Mouse (Mus musculus) heart, adult 18-20 months (tissue): ENCODE measurements around the gene Kif21a. TPM values are rescaled to one million over a fixed set of nuclear protein-coding genes. Genes with fewer than 3 reads are reported as not detected.
A peak's percentile ranks its signal among the peaks of the same experiment; 100 is the strongest.

Source experiments
- DNase-seq, 2 experiments: peaks; one replicate each; pipeline ENCODE4 v3.0.0; 2021 to 2022; ENCODE audit warnings: mixed read lengths in 1 of 2
- long read RNA-seq, 2 experiments: library from polyadenylated mRNA; stranded (forward); transcript quantifications; one replicate each; pipeline ENCODE4 v2.0.0; 2021
- total RNA-seq, 2 experiments: library from RNA; stranded (reverse); gene quantifications; 2 replicates each; pipeline ENCODE4 v1.2.3; 2021

Kif21a gene
- total RNA-seq: 10 to 100 TPM; 18.4 to 18.5 TPM
- long read RNA-seq, experiment 1, partial matches to known transcripts: 2 of 3 reads
- long read RNA-seq, experiment 1, other reads (novel, unspliced or antisense): 1 of 3 reads
- long read RNA-seq, experiment 2, partial matches to known transcripts: 2 of 3 reads
- long read RNA-seq, experiment 2, other reads (novel, unspliced or antisense): 1 of 3 reads

DNA sequence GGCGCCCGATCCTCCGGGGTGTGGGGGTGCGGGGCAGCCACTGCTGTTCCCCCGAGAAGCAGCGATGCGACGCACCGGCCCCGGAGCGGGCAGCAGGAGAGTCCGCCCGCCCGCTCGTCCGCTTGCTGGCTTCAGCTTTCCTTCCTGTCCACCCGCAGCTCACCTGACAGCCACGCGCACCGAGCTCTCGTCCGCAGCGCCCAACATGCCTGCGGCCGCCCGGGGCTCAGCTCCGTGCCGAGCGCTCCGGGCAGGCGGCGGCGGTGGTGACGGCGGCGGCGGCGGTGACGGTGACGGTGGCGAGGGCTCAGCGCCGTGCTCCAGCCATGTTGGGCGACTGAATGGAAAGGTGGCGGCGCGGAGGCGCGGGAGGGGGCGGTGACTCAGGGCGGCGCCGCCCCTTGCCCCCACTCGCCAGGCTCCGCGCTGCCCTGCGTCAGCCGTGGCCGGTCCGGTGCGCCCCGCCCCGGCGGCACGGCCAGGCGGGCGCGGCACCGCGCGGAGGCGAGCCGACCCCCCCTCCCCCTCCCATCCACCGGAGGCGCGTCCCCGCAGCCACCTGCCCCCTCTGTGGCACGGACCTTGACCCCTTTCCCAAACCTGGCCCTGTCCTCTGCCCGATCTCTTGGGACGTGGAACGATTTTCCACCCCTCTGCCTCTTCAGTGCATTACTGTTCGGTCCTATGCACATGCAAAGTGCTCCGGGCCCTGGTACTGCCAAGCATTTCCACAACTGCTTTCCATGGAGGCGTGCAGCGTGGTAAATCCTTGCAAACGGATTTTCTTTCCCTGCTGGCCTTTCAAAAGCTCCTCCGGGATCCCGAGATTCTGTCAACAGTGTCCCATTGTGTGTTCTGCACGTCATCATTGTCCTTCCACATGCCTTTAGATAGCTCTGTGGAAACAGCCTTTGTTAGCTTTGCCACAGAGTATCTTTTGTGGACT, at the start of gene Kif21a:
Gene Kif21a (minus strand): TSS at position 453 of the 946 bp plus-strand sequence.
- DNase-seq: peak; percentile 69 to 74

DNA sequence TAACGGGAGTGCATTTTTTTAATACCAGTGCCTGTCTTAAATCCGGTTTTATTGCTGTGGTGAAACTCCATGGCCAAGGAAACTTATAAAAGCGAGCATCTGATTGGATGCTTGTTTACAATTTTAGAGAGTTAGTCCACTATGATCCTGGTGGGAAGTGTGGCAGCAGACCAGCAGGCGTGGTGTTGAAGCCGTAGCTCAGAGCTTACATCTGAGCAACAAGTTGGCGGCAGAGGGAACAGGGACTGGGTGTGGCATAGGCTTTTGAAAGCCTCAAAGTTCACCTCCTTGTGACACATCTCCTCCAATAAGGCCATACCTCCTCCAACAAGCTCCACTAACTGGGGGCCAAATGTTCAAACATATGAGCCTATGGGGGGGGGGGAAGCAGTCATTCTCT, 46.9 kb upstream of the Kif21a start:
- DNase-seq: no peak

DNA sequence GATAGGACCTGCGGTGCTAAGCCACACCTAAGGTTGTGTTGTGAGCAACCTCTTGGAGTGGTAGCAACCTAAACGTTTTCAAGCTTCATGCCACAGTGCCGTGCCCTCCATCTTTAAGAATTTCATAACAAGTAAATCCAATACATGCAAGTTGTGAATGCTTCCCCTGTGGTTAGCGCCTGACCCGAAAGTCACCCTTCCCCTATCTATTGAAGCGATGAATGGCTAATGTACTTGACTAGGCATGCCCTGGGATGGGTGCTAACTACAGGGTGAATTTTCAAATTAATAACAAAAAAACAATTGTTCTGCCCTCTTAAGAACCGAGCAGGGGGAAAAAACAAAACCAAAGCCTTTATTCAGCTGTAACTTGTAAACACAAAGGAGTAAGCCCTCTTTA, 39.7 kb upstream of the Kif21a start:
- no peak for DNase-seq

DNA sequence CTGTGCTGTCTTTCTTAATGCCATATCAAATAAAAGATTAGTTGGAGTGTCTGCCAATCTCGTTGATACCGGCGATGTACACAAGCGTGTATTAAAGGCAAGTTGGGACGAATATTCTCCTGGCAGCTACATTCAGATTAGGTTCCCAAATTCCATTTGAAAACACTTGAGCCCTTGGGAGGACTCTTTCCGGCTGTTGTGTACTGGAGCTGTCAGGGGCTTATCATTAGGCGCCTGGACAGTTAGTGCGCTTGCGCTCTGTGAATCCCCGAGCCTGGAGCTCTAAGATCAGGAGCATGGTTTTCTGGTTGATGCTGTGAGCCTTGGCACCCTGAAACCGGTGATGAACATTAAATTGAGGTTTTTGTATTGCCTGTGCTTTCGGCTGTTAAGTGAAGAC, 38.3 kb upstream of the Kif21a start:
- DNase-seq: peak; percentile 45 to 64

DNA sequence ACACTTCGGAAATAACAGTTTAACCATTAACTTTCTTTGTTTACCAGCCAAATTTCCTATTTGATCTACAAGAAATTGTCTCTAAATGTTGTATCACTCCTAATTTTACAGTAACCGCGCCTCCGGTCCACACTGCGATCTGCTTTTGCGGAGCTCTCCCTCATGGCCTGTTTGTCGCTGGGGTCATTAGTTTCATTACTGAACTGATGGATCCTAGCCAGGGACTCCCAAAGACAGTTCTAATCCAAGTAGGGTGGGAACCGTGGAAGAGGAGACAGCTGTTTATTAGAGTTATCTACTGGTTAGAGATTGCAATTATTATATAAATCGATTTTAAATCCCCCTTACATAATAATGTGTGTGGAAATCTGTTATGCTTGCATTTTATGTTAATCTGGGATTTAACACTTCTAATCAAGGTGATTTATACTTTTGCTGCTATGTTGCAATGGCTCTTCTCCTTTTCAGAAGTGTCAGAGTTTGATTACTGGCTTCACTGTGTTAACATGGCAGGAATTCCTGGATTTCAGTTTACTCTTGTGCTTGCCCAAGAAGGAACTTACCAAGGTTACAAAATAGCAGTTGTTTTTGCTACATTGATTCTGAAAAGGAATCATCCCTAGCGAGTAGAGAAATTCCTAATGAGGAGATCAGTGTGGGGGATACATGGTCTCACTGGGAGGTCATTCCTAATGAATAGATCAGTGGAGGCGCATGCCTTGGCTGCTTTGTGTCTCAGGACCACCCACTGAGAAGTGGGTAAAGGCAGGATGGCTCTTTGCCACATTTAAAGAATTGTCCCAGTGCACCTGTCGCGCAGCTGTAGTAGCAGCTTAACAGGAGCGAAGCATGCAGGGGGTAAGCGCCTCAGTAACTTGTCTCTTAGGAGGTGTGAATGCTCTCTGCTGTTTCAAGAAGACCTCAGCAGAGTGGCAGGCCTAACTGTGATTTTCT, 28.0 kb upstream of the Kif21a start:
- no peak for DNase-seq

DNA sequence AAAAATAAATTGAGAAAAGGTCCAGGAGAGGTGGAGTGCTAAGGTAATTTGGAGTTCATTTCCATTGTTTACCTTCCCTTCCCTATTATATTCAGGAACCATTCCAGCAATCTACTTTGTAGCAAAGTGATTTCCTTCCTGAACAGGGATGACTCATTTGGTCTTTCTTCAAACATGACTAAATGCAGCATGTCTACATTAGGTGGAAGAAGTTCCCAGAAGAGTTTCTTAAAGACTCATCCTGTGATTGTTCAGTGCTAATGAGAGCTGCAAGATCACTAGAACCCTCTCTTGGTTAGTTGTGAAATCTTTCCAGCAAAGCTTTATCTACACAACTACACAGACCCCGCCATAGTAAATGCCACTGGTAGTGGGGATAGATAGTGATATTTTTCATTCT, 22.7 kb upstream of the Kif21a start:
- no peak for DNase-seq

DNA sequence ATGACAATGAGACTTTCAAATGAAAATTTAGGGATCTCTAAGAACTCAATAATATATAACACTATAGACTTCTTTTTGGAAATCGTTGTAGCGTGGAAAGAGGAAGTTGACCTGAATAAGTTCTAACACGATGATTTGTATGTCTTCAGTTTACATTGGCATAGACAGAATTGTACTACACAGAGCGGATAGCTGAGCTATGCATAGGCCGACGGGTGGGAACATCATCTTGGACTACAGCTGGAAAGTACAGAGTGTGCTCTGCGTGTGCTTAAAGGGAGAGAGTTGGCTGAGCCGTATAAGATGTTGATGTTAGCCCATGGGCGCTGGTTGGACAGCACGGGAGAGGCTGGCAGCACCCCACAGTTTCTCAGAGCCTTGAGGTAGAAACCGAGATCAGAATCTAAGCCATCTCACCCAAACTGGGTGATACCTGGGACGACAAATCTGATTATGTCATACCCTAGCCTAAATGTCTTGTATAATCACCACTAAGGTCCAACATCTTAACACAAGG, 14.6 kb upstream of the Kif21a start:
- DNase-seq: no peak

DNA sequence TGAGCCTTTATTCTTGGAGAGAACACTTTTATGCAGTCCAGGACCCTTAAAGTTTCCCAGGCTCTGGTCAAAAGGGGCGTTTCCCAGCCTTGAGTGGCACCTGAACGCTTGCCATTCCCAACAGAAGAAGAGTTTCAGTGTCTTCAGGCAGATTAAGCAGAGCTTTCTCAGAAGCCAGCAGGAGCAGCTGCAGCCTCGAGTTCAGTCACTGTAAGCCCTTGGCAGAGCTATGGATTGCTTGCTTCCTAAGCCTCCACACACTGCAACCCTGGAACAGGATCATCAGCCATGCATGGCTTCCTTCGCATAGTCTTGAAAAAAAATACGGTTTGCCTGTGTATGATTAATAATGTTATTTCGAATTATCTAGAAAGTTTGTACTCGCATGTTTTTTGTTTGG, 14.1 kb upstream of the Kif21a start:
- no peak for DNase-seq

DNA sequence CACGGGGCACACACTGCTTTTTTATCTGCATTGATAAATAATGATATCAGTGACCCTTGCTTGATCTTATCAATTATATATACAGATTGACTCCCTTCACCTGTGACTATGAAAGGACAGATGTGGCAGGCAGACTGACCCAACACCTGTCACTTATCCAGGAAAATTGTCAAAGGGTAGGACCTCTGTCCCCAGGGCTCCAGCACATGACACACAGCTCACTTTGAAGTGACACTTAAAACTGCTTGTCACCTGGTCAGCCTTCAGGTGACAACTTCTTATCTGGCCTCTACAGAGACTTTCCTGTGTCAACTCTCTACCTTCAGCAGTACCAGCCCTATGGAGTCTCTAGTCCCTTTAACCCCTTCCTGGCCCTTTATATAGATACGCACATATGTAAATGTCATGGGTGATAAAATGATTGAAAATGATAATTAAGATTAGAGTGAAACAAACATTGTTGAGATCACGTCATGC, 7.2 kb upstream of the Kif21a start:
- DNase-seq: no peak

DNA sequence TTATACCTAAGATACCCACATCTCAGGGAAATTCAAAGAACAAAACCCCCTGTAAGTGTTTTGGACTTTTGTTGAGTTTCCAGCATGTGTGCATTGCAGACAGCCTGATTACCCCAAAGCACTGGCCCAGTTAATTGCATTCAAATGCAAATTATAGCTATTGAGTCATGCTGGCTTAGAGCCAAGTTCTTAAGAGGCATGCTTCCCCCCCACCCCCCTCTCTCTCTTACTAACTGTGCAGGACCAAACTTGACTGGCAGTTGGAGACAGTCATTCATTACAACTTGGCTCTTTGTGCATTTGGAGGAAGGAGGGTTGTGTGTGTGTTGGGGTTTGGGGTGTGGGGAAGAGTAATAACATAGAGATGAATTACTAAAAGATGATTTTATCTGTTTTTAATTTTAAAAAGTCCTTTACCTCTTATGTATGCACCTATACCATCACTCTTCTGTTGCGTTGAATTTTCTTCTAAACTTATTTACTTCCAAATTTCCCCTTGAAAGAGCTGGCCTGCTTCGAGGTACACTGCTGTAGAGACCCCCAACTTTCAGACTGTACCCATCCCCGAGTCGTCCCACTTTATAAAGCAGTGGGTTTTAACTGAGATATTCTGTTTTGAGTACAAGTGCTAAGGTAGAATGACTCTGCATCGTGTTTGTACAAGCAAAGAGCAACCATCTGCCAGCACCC, 6.6 kb upstream of the Kif21a start:
- DNase-seq: no peak

DNA sequence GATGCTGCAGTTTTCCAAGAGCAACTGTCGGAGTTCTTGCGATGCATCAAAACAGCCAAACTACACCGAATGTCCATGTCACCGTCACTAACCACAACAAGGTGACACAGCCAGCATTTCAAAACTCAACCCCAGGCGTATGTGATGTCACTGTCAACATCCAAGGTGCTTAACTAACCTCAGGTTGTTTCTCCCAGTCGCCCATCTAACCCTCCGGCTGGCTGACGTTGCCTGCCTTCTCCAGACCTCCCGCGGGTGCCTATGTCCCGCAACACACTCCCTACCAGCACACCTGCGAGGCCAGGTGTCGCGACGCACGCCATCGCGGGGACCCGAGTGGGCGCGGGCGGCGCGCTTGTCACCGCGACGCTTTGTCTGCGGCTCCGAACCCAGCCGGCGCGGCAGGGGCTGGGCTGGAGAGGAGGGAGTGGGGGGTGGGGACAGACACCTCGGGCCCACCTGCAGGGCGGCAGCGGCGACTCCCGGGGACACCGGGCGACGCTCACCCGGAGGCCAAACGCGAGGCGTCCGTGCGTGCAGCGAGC, 725 bp downstream of the Kif21a start:
- DNase-seq: peak in 1 of 2 experiments; percentile 8

DNA sequence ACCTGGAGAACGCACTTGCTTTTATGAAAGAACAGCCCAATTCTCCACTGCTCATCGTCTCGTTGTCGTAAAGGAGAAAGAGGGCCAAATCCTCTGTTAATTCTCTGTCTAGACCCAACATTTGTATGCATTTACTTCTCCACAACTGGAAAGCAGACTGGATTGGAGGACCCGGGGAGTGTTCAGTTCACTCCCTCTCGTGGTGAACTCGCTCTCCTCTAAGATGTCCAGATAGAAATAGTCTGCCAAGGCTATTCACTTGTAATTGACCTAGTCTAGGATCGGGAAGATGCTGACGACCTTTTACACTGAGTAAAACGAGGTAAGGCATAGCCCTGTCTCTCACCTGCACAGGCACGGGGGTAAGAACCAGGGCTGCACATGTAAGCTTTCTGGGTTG, 2.1 kb downstream of the Kif21a start:
- DNase-seq: no peak

DNA sequence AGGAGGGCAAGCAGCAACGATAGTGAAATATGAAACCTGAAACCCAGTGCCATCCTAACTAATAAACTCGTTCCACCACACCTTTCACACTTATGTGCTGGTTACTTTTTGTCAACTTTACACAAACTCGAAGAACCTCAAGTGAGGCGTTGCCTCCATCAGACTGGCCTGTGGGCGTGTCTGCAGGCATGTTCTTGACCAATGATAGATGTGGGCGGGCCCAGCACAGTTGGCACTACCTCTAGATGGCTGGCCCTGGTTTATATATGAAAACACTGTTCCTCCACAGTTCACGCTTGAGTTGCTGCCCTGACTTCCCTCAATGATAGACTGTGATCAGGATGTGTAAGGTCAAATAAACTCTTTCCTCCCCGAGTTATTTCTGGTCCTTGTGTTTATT, 3.2 kb downstream of the Kif21a start:
- no peak for DNase-seq

DNA sequence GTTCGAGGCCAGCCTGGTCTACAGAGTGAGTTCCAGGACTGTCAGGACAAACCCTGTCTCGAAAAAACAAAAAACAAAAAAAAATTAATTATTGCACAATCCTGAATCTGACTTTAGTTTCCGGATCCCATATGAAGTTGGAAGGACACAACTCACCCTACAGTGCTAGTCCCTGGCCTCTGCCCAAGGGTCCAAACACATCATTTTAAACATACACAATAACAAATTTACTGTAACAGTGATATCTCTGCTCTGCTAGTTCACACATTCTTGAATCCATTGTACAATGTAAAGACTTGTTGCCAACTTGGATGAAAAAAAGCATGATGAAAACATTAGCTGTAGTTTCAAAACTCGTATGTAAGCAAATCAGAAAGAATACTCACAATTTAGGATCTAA, 6.5 kb downstream of the Kif21a start:
- DNase-seq: no peak

DNA sequence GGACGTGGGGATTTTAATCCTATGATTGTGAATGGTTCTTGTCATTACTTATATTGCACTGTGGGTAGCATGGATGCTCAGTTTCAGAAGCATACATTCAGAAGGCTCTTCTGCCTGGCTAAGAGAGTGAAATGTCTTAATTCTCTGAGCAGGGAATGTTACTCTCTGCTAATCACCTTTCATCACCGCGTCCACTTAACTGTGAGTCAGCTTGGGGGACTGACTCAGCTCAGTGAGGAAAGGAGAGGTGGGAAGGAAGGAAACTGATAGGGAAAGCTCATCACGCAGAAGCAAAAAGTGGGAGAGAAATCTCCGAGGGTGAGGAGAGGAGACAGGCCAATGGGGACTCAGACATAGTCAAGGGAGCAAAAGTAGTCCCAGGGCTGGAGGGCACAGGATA, 10.9 kb downstream of the Kif21a start:
- no peak for DNase-seq

DNA sequence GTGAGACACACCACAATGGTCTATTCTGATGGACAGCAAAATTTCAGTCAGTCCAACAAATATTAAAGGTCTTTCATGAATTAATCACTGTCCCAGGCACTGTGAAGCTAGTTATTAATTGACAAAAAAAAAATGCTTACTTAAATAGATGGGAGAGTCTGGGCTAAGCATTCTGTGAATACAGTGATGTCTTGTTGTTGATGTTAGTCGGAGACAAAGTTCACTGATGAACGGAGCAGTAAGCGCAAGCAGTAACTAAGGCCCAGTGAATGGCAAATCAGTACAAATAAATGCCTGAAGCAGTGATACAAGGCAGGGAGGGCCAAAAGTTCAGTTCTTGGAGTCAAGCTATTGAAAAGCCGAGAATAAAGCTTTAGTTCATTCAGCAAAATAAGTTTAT, 15.7 kb downstream of the Kif21a start:
- no peak for DNase-seq

DNA sequence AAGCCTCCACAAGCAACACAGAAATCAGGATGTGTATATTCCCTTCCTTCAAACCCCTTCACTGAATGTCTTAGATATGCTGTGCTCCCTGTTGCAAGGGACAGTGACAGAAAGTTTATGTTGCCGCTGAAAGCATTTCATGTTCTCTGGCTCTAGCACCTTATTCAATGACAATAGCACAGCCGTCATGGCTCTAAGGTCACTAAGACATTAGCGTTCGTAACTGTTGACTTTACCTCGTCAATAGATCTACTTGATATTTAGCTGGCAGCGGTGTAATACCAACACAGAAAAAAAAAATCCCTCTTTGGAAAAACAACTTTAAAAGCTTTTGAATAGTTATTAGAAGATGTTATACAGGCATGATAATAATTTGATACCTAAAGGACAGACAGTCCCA, 16.2 kb downstream of the Kif21a start:
- DNase-seq: no peak

DNA sequence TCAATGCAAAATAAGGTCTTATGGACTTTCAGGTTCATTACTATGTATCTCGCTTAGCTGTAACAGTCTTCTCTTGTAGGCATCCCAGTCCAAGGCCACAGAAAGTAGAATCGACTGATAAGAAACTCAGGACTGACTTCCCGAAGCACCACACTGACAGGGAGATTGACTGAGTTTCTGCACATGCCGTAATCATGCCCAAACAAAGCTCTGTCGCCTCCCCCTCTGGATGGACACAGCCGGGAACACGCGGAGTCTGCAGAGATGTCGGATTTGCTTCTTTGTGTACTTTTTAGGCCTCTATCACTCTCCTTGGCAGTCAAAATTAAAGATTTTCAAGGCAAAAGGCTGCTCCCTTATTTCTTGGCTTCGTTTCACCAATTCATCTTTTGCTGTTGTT, 20.8 kb downstream of the Kif21a start:
- DNase-seq: no peak

DNA sequence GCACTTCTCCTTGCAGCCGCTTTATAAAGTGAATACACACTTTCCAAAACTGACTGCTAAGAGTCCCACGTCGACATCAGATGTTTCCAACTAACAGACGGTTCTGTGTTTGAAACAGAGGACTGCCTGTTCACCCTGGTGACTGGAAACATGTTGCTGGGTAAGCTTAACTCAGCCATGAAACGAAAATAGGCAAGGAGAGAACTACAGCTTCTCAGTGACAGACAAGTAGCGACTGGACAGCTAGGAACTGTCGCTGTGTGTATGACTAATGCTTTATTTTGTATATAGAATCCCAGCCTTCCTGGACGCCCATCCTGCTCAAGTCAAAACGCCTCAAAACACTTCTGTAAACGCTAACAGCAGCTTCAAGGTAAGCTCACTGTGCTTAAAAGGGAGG, 21.3 kb downstream of the Kif21a start:
- DNase-seq: no peak

DNA sequence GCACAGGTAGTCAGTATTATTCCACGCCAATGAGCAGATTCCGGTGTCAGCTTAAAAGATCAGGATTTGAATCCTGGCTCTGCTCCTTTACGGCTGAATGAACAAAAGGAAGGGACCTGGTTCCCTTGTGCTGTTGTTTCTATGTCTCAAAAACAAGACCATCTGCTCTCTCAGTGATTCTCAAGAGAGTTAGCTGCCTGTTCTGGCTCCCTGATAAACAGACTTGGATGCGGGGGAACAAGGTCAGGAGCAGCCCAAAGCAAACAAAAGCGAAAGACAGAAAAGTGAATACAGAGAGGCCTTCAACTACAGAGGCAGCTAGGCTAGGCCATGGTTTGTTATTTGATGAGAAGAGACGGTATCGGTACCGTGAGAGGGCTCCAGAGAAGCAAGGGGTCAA, 27.5 kb downstream of the Kif21a start:
- peak in 1 of 2 experiments; percentile 4 for DNase-seq

DNA sequence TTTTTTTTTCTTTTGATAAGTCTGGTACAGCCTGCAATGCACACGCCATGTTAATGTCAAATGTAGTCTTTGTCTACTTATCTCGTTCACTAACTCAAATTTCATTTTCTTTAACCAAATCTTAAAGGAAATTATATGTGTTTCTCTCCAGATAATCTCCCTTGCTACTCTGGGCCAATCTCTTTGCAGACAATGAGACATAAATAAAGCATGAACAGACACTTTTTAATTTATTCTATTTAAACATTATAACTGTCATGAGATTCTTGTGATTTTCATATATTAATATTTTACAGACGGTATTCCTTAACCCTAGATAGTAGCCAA, 30.9 kb downstream of the Kif21a start:
- DNase-seq: no peak
